Mouse (Mus musculus) embryonic facial prominence, embryonic 13.5 days (tissue): ENCODE data around the gene Ap2b1. TPM values are rescaled to one million over a fixed set of nuclear protein-coding genes. Genes with fewer than 3 reads are reported as not detected.

Experiments
- ATAC-seq: fragments of 200-750 bp; cut with Nextera tagmentation; 2 replicates; pipeline ENCODE4 v1.8.0; 2017; ENCODE audit warnings: low read depth; ENCODE audit not compliant: insufficient number of reproducible peaks, insufficient read depth, low FRiP score, low TSS enrichment
- H3K27ac ChIP-seq: fragments of 300-500 bp; sonication (generic); 2 replicates; pipeline ENCODE4 v1.5.1; 2015; ENCODE audit warnings: moderate library complexity, mild to moderate bottlenecking, inconsistent platforms
- H3K27me3 ChIP-seq: fragments of 300-500 bp; sonication (generic); 2 replicates; pipeline ENCODE4 v1.6.1; 2015; ENCODE audit warnings: mild to moderate bottlenecking, inconsistent platforms
- H3K36me3 ChIP-seq: fragments of 300-500 bp; sonication (generic); 2 replicates; pipeline ENCODE4 v1.6.1; 2015; ENCODE audit warnings: mild to moderate bottlenecking, inconsistent platforms
- H3K4me1 ChIP-seq: fragments of 300-500 bp; sonication (generic); 2 replicates; pipeline ENCODE4 v1.6.1; 2015; ENCODE audit warnings: inconsistent platforms
- H3K4me2 ChIP-seq: fragments of 300-500 bp; sonication (generic); 2 replicates; pipeline ENCODE4 v1.6.1; 2015; ENCODE audit warnings: moderate library complexity, mild to moderate bottlenecking, inconsistent platforms
- H3K4me3 ChIP-seq: fragments of 300-500 bp; sonication (generic); 2 replicates; pipeline ENCODE4 v1.5.1; 2015; ENCODE audit warnings: mild to moderate bottlenecking, inconsistent platforms
- H3K9ac ChIP-seq: fragments of 300-500 bp; sonication (generic); 2 replicates; pipeline ENCODE4 v1.6.1; 2015; ENCODE audit warnings: mild to moderate bottlenecking, inconsistent platforms
- H3K9me3 ChIP-seq: fragments of 300-500 bp; sonication (generic); 2 replicates; pipeline ENCODE4 v1.6.1; 2016; ENCODE audit warnings: inconsistent platforms
- WGBS: fragments of 180-500 bp; shearing (Covaris S2); methylation state at CpG from one replicate; pipeline ENCODE4 v1.1.7; 2015; ENCODE audit warnings: mixed read lengths; 5-methylcytosine and 5-hydroxymethylcytosine counted together
- polyA plus RNA-seq: library from polyadenylated mRNA; unstranded; fragments of >200 nt; fragmentation: Nextera tagmentation; extraction: Ambion mirVana; gene quantifications from 2 replicates; pipeline ENCODE4 v1.2.1, GENCODE M21; 2015

Gene Ap2b1
- polyA plus RNA-seq, 1 experiment from 2014 or later: 56.8 TPM

GRCm38 (mm10) chr11:83357421-83357820, 58.6 kb downstream of the Ap2b1 start:
- no peaks in the 10 kb centered on the region for H3K27me3 ChIP-seq
- H3K4me1 ChIP-seq: no peaks in the 10 kb centered on the region
- no peak overlapping the region for H3K27ac ChIP-seq
- H3K9ac ChIP-seq: no peak overlapping the region
- no peak for ATAC-seq
- H3K4me3 ChIP-seq: no peak overlapping the region
- H3K36me3 ChIP-seq: peaks cover 22% of the 10 kb centered on the region
- no peak overlapping the region for H3K4me2 ChIP-seq
- no peaks in the 10 kb centered on the region for H3K9me3 ChIP-seq
- WGBS: 68% methylated on average over 3 of the region's 3 CpGs

DNA sequence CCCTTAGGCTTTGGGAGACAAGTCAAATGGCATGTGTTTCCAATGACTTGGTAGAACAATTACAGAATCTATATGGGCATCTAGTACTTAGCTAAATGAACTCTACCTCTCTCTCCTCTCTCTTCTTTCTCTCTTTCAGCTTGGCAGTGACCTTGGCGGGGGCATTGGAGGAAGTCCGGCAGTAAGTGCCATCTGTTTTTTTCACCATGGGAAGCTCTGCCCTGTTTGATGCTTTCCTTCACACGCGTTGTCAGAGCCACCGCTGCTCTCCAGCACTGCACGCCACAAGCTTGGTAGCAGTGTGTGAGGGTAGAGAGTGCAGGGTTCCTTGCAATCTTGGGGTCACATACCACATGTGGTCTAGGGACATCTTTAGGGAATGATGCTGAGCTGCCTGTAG, 65.8 kb downstream of the Ap2b1 start:
- ATAC-seq: no peak
- Histone ChIP-seq H3K27ac (no peak overlapping the region), H3K4me3 (no peak overlapping the region), H3K27me3 (no peaks in the 10 kb centered on the region), H3K9me3 (no peaks in the 10 kb centered on the region), H3K9ac (no peak overlapping the region), H3K4me2 (no peak overlapping the region), H3K4me1 (no peaks in the 10 kb centered on the region), H3K36me3 (peaks cover 50% of the 10 kb centered on the region)
- WGBS: 94% methylated on average over 6 of the region's 6 CpGs

GRCm38 (mm10) chr11:83371267-83371666, 72.4 kb downstream of the Ap2b1 start:
- H3K9me3 ChIP-seq: no peaks in the 10 kb centered on the region
- 83% methylated on average over 4 of the region's 4 CpGs for WGBS
- H3K36me3 ChIP-seq: peaks cover 72% of the 10 kb centered on the region
- no peak overlapping the region for H3K4me3 ChIP-seq
- no peak overlapping the region for H3K9ac ChIP-seq
- no peaks in the 10 kb centered on the region for H3K4me1 ChIP-seq
- no peak for ATAC-seq
- H3K27ac ChIP-seq: no peak overlapping the region
- no peaks in the 10 kb centered on the region for H3K27me3 ChIP-seq
- H3K4me2 ChIP-seq: no peak overlapping the region

- H3K9ac ChIP-seq: no peak overlapping the region
- no peaks in the 10 kb centered on the region for H3K27me3 ChIP-seq
- peaks cover 38% of the 10 kb centered on the region for H3K36me3 ChIP-seq
- no peak overlapping the region for H3K4me3 ChIP-seq
- no peaks in the 10 kb centered on the region for H3K4me1 ChIP-seq
- no peak overlapping the region for H3K4me2 ChIP-seq
- ATAC-seq: no peak
- H3K27ac ChIP-seq: no peak overlapping the region
- 80% methylated on average over 7 of the region's 7 CpGs for WGBS
- H3K9me3 ChIP-seq: no peaks in the 10 kb centered on the region
Measured at GRCm38 (mm10) chr11:83379745-83380341, 81.0 kb downstream of the Ap2b1 start.

DNA sequence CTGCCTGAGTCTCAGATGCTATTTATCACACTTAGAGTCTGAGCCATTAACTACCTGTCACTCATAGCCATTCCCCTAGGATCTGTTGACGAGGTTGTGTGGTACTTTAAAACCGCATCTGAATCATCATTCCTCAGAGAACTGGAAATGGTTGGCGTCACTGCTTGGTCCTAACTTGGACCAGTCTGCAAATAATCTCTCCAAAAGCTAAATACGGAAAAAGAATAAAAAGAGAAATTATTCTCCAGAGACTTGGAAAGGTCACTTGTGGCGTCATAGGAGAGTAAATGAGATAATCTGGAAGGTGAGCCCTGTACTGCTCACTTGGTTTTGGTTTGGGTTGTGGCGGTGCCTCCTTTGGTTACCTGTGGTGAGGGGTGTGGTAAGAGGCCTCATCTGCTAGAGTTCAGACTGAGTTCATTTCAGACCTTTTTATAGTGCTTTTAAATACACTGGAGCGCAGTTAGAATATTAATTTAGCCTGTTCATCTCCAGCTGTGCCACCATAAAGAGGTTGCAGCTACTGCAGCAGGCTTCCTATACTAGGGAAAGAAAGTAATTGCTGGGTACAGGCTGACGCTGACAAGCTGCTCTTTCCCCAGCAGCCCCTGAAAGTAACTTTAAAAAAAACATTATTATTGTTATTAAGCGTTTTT, 84.2 kb downstream of the Ap2b1 start:
- 77% methylated on average over 9 of the region's 9 CpGs for WGBS
- ATAC-seq: no peak
- no peak overlapping the region for H3K27ac ChIP-seq
- H3K4me1 ChIP-seq: no peaks in the 10 kb centered on the region
- H3K4me3 ChIP-seq: no peak overlapping the region
- no peak overlapping the region for H3K4me2 ChIP-seq
- no peaks in the 10 kb centered on the region for H3K9me3 ChIP-seq
- H3K27me3 ChIP-seq: no peaks in the 10 kb centered on the region
- no peak overlapping the region for H3K9ac ChIP-seq
- peaks cover 14% of the 10 kb centered on the region for H3K36me3 ChIP-seq

GRCm38 (mm10) chr11:83383532-83383887, 84.7 kb downstream of the Ap2b1 start:
- no peak for ATAC-seq
- Histone ChIP-seq H3K4me1 (no peaks in the 10 kb centered on the region), H3K36me3 (peaks cover 12% of the 10 kb centered on the region), H3K27me3 (no peaks in the 10 kb centered on the region), H3K9me3 (no peaks in the 10 kb centered on the region), H3K9ac (no peak overlapping the region), H3K27ac (no peak overlapping the region), H3K4me2 (no peak overlapping the region), H3K4me3 (no peak overlapping the region)
- WGBS: 95% methylated on average over 1 of the region's 1 CpGs

DNA sequence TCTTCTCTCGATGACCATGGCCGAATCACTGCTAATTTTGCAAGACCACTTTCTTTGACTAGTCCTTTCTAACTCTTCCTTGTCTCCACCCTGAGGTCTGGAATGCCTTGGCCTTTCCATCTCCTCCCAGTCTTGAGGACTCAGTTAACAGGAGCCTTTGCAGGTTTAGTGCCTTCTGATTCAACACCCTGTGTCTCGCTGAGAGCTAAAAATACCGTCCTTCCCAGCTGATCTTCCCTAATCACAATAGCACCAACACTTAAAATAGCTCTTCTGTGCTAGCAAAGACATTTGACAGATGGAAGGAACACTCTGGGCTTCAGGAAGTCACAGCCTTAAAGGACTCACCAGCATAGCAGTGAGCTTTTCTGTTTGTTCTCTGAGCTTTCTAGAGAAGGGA, 94.2 kb downstream of the Ap2b1 start:
- no peak overlapping the region for H3K4me3 ChIP-seq
- no peak overlapping the region for H3K9ac ChIP-seq
- H3K36me3 ChIP-seq: peaks cover 55% of the 10 kb centered on the region
- no peaks in the 10 kb centered on the region for H3K9me3 ChIP-seq
- ATAC-seq: no peak
- H3K4me1 ChIP-seq: no peaks in the 10 kb centered on the region
- 89% methylated on average over 4 of the region's 4 CpGs for WGBS
- H3K27ac ChIP-seq: no peak overlapping the region
- H3K4me2 ChIP-seq: no peak overlapping the region
- H3K27me3 ChIP-seq: no peaks in the 10 kb centered on the region

DNA sequence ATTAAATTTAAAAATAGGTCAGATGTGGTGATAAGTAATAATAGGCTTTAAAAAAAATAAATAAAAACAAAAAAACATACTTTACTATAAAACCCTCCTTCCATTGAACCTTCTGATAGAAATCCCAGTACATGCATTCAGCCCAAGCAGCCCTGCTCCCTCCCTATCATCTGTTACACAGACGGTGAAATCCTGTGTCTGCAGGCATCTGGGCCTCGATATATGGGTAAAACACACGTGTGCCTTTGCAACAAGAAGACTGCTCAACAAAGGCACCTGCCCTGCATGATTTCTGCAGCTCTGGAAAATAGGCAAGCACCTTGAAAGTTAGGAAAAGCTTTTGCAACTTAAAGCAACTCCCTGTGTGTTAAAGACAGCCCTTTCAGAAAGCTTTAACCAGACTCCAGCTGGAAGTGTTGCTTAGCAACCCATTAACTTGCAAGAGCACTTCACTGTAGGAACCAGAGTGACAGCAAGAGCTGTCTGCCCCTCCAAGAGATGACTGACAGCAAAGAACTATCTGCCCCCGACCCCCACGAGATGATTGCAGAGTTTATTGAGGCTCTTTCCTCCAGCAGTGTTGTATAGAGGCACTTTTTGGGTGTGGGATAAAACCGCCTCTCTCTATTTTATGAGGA, 96.1 kb downstream of the Ap2b1 start:
- no peaks in the 10 kb centered on the region for H3K27me3 ChIP-seq
- H3K9ac ChIP-seq: no peak overlapping the region
- H3K9me3 ChIP-seq: no peaks in the 10 kb centered on the region
- no peak for ATAC-seq
- H3K4me3 ChIP-seq: no peak overlapping the region
- WGBS: 44% methylated on average over 6 of the region's 6 CpGs
- no peak overlapping the region for H3K4me2 ChIP-seq
- H3K36me3 ChIP-seq: peaks cover 64% of the 10 kb centered on the region
- H3K4me1 ChIP-seq: no peaks in the 10 kb centered on the region
- H3K27ac ChIP-seq: no peak overlapping the region

GRCm38 (mm10) chr11:83397626-83398025, 98.8 kb downstream of the Ap2b1 start:
- H3K27ac ChIP-seq: no peak overlapping the region
- 89% methylated on average over 7 of the region's 7 CpGs for WGBS
- peaks cover 50% of the 10 kb centered on the region for H3K36me3 ChIP-seq
- no peaks in the 10 kb centered on the region for H3K4me1 ChIP-seq
- no peak for ATAC-seq
- no peak overlapping the region for H3K4me3 ChIP-seq
- no peak overlapping the region for H3K4me2 ChIP-seq
- no peaks in the 10 kb centered on the region for H3K27me3 ChIP-seq
- H3K9ac ChIP-seq: no peak overlapping the region
- H3K9me3 ChIP-seq: no peaks in the 10 kb centered on the region

- H3K4me1 ChIP-seq: no peaks in the 10 kb centered on the region
- peaks cover 53% of the 10 kb centered on the region for H3K36me3 ChIP-seq
- H3K27me3 ChIP-seq: no peaks in the 10 kb centered on the region
- WGBS: 80% methylated on average over 5 of the region's 5 CpGs
- no peak overlapping the region for H3K4me2 ChIP-seq
- no peak overlapping the region for H3K27ac ChIP-seq
- no peaks in the 10 kb centered on the region for H3K9me3 ChIP-seq
- ATAC-seq: no peak
- no peak overlapping the region for H3K9ac ChIP-seq
- no peak overlapping the region for H3K4me3 ChIP-seq
Measured at GRCm38 (mm10) chr11:83398724-83399123, 99.9 kb downstream of the Ap2b1 start.

DNA sequence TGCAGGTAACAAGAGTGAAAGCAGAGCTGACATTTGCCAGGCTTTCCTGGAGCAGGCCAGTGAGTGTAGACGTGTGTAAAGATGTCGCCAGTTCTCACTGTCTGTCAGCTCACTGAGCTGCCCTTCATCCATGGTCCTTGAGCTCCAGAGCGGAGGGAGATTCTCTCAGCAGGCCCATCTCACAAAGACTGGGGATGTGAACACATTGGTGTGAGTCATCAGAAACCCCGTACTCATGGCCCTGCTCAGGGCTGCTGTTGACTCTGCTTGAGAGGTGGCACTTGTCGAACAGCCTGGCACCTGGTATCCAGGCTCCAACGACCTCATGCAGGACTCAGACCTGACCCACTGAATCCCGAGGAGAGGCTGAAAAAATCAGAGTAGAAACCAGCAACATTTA, 105.0 kb downstream of the Ap2b1 start:
- Histone ChIP-seq H3K9me3 (no peaks in the 10 kb centered on the region), H3K27ac (no peak overlapping the region), H3K27me3 (peaks cover 3% of the 10 kb centered on the region; the same call in 1 of the 2 replicates), H3K36me3 (peaks cover 31% of the 10 kb centered on the region), H3K9ac (no peak overlapping the region), H3K4me1 (no peaks in the 10 kb centered on the region), H3K4me2 (no peak overlapping the region), H3K4me3 (no peak overlapping the region)
- WGBS: 87% methylated on average over 7 of the region's 7 CpGs
- ATAC-seq: no peak

- Histone ChIP-seq H3K36me3 (peaks cover 21% of the 10 kb centered on the region), H3K9me3 (no peaks in the 10 kb centered on the region), H3K27ac (no peak overlapping the region), H3K9ac (no peak overlapping the region), H3K4me2 (no peak overlapping the region), H3K4me3 (no peak overlapping the region), H3K27me3 (peaks cover 16% of the 10 kb centered on the region), H3K4me1 (peaks cover 8% of the 10 kb centered on the region; the same call in 1 of the 2 replicates)
- ATAC-seq: no peak
- 57% methylated on average over 3 of the region's 3 CpGs for WGBS
Measured at GRCm38 (mm10) chr11:83406391-83406790, 107.6 kb downstream of the Ap2b1 start.
